Mouse (Mus musculus): ENCODE results near the gene Nr5a1.

DNA sequence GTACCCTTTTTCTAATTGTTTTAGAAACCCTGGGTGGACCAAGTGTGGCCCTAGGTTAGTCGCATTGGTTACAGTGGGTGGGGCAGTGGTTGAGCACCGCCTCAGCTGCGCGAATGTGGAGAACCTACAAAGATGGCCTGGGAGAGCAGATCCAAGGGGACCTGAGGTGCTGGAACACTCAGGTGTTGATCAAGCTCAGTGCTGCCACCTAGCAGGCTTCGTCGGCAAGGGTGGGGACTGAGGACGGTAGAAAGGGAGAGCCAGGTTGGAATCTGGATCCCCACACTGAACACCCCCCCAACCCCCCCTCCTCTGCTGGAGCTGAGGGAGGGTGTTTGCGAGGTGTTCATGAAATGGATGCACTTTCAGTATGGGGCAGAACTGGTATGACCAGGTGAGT lies 22.8 kb downstream of the Nr5a1 start:
- TF ChIP-seq EP300 (optimal IDR thresholded peaks at IDR 0.05) (no peak), CTCF (IDR thresholded peaks at IDR 0.05; ENCODE audit: low read depth) (peak; percentile 77)

All from stomach, postnatal 0 days (tissue).